Mouse (Mus musculus) adrenal gland, postnatal 36 days (tissue): ENCODE results near the gene Gm9045. TPM values are rescaled to one million over a fixed set of nuclear protein-coding genes. Genes with fewer than 3 reads are reported as not detected.
"Not testable (repeated sequence)": the region's sequence is repeated elsewhere in the genome, so short reads cannot be mapped to it uniquely, and the experiment has no call there.

Experiments
- DNase-seq, 2 experiments: peaks; one replicate each; pipeline ENCODE4 v3.0.0; 2021; ENCODE audit warnings: mixed read lengths in 1 of 2
- long read RNA-seq, 2 experiments: library from polyadenylated mRNA; stranded (forward); transcript quantifications; one replicate each; pipeline ENCODE4 v2.0.0; 2021; ENCODE audit warnings: borderline sequencing depth in 2 of 2
- total RNA-seq, 2 experiments: library from RNA; stranded (reverse); gene quantifications; 2 replicates each; pipeline ENCODE4 v1.2.3; 2021

Gm9045 gene
- total RNA-seq = not detected
- long read RNA-seq, experiment 1 = 0 reads
- long read RNA-seq, experiment 2 = 0 reads

GRCm38 (mm10) chr10:118337731-118338130 lies at the start of gene Gm9045:
Gm9045 (minus strand) TSS chr10:118337831.
- DNase-seq = not testable (repeated sequence)

DNA sequence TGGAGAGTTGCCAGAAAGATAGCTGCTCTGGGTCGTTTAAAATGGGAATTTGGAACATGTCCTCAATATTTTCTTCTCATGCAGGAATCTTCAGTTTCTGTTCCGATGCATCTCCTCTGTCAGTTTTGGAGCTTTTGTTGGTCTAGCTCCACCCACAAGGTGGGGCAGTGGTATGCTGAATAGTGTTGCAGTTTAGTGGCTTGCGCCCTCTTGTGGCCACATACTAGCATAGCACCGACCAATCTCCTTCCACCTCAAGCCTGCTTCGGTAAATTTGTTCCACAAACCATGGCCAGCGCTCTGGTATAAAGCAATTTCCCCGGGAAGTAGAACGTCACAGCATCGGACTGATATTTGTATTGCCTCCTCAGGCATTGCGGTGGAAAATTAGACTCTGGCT lies 32.8 kb upstream of the Gm9045 start:
- DNase-seq = peak; percentile 77 to 84

- DNase-seq = no peak
These were observed 31.9 kb upstream of the Gm9045 start for GRCm38 (mm10) chr10:118369518-118369917.

DNA sequence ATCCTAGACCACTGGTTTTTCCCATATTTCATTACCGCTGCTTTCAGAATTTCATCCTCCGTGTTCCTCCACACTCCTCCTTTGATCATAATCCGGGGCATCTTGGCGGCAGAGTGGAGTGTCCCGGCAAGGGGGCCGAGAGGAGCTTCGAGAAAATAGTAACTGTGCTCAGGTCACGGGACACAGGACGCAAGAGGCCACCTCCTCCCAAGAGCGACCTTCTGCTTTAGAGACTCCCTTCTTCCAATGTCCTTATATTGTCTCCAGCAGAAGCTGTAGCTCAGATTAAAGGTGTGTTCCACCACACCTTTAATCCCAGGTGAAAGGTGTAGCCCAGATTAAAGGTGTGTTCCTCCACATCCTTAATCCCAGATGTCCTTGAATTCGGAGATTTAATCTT lies 16.4 kb upstream of the Gm9045 start, which contains the start of gene Gm9049:
Gene Gm9049 (minus strand): TSS at position 101 of the 400 bp plus-strand sequence.
- not testable (repeated sequence) for DNase-seq

DNA sequence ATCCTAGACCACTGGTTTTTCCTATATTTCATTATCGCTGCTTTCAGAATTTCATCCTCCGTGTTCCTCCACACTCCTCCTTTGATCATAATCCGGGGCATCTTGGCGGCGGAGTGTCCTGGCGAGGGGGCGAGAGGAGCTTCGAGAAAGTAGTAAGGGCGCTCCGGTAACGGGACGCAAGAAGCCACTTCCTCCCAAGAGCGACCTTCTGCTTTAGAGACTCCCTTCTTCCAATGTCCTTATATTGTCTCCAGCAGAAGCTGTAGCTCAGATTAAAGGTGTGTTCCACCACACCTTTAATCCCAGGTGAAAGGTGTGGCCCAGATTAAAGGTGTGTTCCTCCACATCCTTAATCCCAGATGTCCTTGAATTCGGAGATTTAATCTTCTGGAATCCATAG lies 10.9 kb upstream of the Gm9045 start, which contains the start of gene Gm9048:
Gene Gm9048 (minus strand): TSS at position 101 of the 400 bp plus-strand sequence.
- not testable (repeated sequence) for DNase-seq

DNA sequence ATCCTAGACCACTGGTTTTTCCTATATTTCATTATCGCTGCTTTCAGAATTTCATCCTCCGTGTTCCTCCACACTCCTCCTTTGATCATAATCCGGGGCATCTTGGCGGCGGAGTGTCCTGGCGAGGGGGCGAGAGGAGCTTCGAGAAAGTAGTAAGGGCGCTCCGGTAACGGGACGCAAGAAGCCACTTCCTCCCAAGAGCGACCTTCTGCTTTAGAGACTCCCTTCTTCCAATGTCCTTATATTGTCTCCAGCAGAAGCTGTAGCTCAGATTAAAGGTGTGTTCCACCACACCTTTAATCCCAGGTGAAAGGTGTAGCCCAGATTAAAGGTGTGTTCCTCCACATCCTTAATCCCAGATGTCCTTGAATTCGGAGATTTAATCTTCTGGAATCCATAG lies 5.5 kb upstream of the Gm9045 start, which contains the start of gene Gm9046:
Gene Gm9046 (minus strand): TSS at position 101 of the 400 bp plus-strand sequence.
- not testable (repeated sequence) for DNase-seq

GRCm38 (mm10) chr10:118332308-118332707 lies 5.3 kb downstream of the Gm9045 start, which contains the start of gene Gm9044:
Gm9044 (minus strand) TSS chr10:118332408.
- DNase-seq = not testable (repeated sequence)

GRCm38 (mm10) chr10:118326869-118327268 lies 10.8 kb downstream of the Gm9045 start, which contains the start of gene Gm9040:
Gm9040 (minus strand) TSS chr10:118326969.
- DNase-seq = not testable (repeated sequence)

DNA sequence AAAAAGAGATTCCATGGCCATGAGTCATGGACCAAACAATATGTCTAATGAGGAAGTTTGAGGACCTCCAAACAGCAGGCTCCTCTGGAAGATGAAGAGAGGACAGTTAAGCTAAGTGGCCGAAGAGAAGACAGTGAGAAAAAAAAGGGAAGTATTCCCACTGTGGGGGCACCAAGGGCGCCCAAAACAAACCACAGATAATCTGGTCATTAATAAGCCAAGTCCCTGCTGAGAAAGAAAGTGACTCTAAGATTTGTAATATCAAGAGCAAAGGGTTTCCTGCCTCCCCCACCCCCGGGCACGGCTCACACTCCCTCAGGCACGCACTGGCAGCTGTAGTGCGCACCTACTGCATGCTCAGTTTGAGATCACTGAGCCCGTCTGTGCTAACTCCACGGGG lies 18.6 kb downstream of the Gm9045 start:
- no peak for DNase-seq

DNA sequence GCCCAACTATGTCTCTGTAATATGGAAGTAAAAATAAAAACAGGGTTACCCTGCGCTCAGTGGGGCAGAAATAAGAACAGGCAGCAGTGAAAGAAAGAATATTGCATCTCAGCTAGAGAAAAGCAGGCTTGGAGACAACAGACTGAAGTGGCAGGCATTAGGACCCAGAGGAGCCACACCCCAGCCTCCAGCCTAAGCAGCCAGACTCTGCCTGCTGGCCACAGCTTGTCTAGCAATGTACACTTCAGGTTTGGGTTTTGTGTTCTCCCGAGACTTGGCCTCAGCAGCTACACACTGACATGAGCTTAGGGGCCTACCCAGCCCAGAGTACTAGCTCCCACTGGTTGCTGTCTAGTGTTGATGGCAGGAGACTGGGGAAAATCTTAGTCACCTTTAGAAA lies 35.5 kb downstream of the Gm9045 start:
- DNase-seq = not testable (repeated sequence)

DNA sequence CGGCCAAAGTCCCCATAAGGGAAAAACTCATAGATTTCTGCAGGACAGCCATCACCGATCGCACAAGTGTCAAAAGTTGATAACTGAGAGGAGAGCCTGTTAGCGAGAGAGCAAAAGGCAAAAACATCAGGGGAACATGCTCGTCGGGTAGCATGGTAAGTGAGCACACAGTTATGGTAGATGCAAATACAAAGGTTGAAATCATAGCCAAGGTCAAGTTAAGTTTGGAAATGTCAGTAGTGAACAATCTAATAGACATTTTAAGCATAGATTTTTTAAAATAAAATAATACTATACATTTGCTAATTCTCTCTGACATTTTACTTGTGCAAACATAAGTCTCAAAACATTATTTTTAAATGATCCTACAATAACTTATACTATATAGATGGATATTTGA lies 42.7 kb downstream of the Gm9045 start, which contains the start of gene Iltifb:
Gene Iltifb (minus strand): TSS at position 101 of the 400 bp plus-strand sequence.
- DNase-seq = no peak

Other genes with a start within 250 kb of the Gm9045 start
- gene Mdm1, start 196.0 kb downstream of the Gm9045 start, total RNA-seq = 10 to 100 TPM; 10.6 to 11.5 TPM
- not detected for gene Il22, start 132.9 kb downstream of the Gm9045 start, total RNA-seq
- under 1 TPM; 0.50 to 0.53 TPM for gene Gm32717, start 97.1 kb downstream of the Gm9045 start, total RNA-seq
- under 1 TPM; 0.50 to 0.53 TPM for gene Gm32802, start 79.1 kb downstream of the Gm9045 start, total RNA-seq
- gene Iltifb, start 42.8 kb downstream of the Gm9045 start, total RNA-seq = not detected
- gene Gm9040, start 10.9 kb downstream of the Gm9045 start, total RNA-seq = not detected
- gene Gm9044, start 5.4 kb downstream of the Gm9045 start, total RNA-seq = not detected
- not detected for gene Gm9046, start 5.4 kb upstream of the Gm9045 start, total RNA-seq
- gene Gm9048, start 10.8 kb upstream of the Gm9045 start, total RNA-seq = not detected
- gene Gm9049, start 16.3 kb upstream of the Gm9045 start, total RNA-seq = not detected
- gene Ifng, start 103.2 kb upstream of the Gm9045 start, total RNA-seq = not detected